Mouse (Mus musculus): ENCODE measurements at regions not wholly inside any gene's neighbourhood (a gene's known extent, or its start where the extent isn't known, plus 50 kb on each side); places are given as distances from the start of the nearest gene placed in this dataset.

GRCm38 (mm10) chr4:127758961-127759360 lies 211.8 kb downstream of the CK137956 start:
- DNase-seq (ENCODE audit: low read depth, low spot score), result no peak

GRCm38 (mm10) chr4:127756238-127756637 lies 214.5 kb downstream of the CK137956 start:
- DNase-seq (ENCODE audit: low read depth, low spot score), result no peak

GRCm38 (mm10) chr4:127750781-127751180 lies 220.0 kb downstream of the CK137956 start:
- DNase-seq (ENCODE audit: low read depth, low spot score), result no peak

- DNase-seq (ENCODE audit: low read depth, low spot score), result no peak
These were observed 222.9 kb downstream of the CK137956 start for GRCm38 (mm10) chr4:127747876-127748275.

GRCm38 (mm10) chr4:127736781-127737180 lies 234.0 kb downstream of the CK137956 start:
- DNase-seq (ENCODE audit: low read depth, low spot score), result no peak

- DNase-seq (ENCODE audit: low read depth, low spot score), result no peak
These were observed 234.6 kb downstream of the CK137956 start for GRCm38 (mm10) chr4:127736151-127736550.

- no peak for DNase-seq (ENCODE audit: low read depth, low spot score)
These were observed 236.1 kb downstream of the CK137956 start for GRCm38 (mm10) chr4:127734641-127735040.

GRCm38 (mm10) chr4:127718661-127719060 lies 252.1 kb downstream of the CK137956 start:
- DNase-seq (ENCODE audit: low read depth, low spot score), result no peak

- DNase-seq (ENCODE audit: low read depth, low spot score), result no peak
These were observed 258.5 kb downstream of the CK137956 start for GRCm38 (mm10) chr4:127712274-127712673.

- no peak for DNase-seq (ENCODE audit: low read depth, low spot score)
These were observed 259.9 kb downstream of the CK137956 start for GRCm38 (mm10) chr4:127710816-127711215.

GRCm38 (mm10) chr4:127709746-127710145 lies 261.0 kb downstream of the CK137956 start:
- peak; percentile 8 for DNase-seq (ENCODE audit: low read depth, low spot score)

- no peak for DNase-seq (ENCODE audit: low read depth, low spot score)
These were observed 262.6 kb downstream of the CK137956 start for GRCm38 (mm10) chr4:127708186-127708585.

- no peak for DNase-seq (ENCODE audit: low read depth, low spot score)
These were observed 263.6 kb downstream of the CK137956 start for GRCm38 (mm10) chr4:127707126-127707525.

GRCm38 (mm10) chr4:127701651-127702050 lies 269.1 kb downstream of the CK137956 start:
- no peak for DNase-seq (ENCODE audit: low read depth, low spot score)

- no peak for DNase-seq (ENCODE audit: low read depth, low spot score)
These were observed 280.8 kb downstream of the CK137956 start for GRCm38 (mm10) chr4:127689986-127690385.

GRCm38 (mm10) chr4:127685021-127685420 lies 285.7 kb downstream of the CK137956 start:
- no peak for DNase-seq (ENCODE audit: low read depth, low spot score)

GRCm38 (mm10) chr4:127679391-127679790 lies 291.4 kb downstream of the CK137956 start:
- DNase-seq (ENCODE audit: low read depth, low spot score), result no peak

- no peak for DNase-seq (ENCODE audit: low read depth, low spot score)
These were observed 292.3 kb downstream of the CK137956 start for GRCm38 (mm10) chr4:127678437-127678836.

GRCm38 (mm10) chr4:127675745-127676315 lies 294.9 kb downstream of the CK137956 start:
- DNase-seq (ENCODE audit: low read depth, low spot score), result no peak

- no peak for DNase-seq (ENCODE audit: low read depth, low spot score)
These were observed 302.0 kb upstream of the Gjb5 start for GRCm38 (mm10) chr4:127659950-127660349.

GRCm38 (mm10) chr4:127651601-127652000 lies 293.6 kb upstream of the Gjb5 start:
- no peak for DNase-seq (ENCODE audit: low read depth, low spot score)

- no peak for DNase-seq (ENCODE audit: low read depth, low spot score)
These were observed 290.0 kb upstream of the Gjb5 start for GRCm38 (mm10) chr4:127648011-127648410.

GRCm38 (mm10) chr4:127647189-127647588 lies 289.2 kb upstream of the Gjb5 start:
- DNase-seq (ENCODE audit: low read depth, low spot score), result no peak

Data from skeletal muscle tissue, adult 2 months (tissue).